In genomic region chr9:63281086-63281485, GRCm38 (mm10) we compare ENCODE assay signal across 26 mouse cellular contexts.
A peak's percentile ranks its signal among the peaks of the same experiment; 100 is the strongest.
DNase-seq lines count a peak whose midpoint lies in the region; TF ChIP-seq lines count a peak whose summit lies in the region.
"Had no signal": no experiment of that assay in that cellular context is flagged by ENCODE, and none has a peak within 500 bp of the region (broad histone marks: within the 10 kb centered on the region; RNA-seq: fewer than 3 reads in every experiment).

No protein-coding gene starts in this region.

- H3K9me3 ChIP-seq in CH12.LX (replicated peaks; ENCODE audit: low read length) = no peaks in the 10 kb centered on the region
- H3K9me3 ChIP-seq: embryonic facial prominence, embryonic 15.5 days; heart, embryonic 15.5 days; hindbrain, embryonic 15.5 days; liver, embryonic 12.5 days; midbrain, embryonic 15.5 days had no signal

- TF ChIP-seq RAD21 in CH12.LX (IDR thresholded peaks at IDR 0.05; ENCODE audit: low read depth, low read length) = no peak

- TF ChIP-seq CTCF in CH12.LX (conservative IDR thresholded peaks at IDR 0.05 in 1 of 2, IDR thresholded peaks at IDR 0.05 in 1 of 2; ENCODE audit: low read depth in 2 of 2, low read length in 2 of 2) = no peak

- no peaks in the 10 kb centered on the region for H3K79me2 ChIP-seq in CH12.LX (replicated peaks; ENCODE audit: control insufficient read depth, extremely low read depth, insufficient read depth, poor library complexity, severe bottlenecking)

- H3K36me3 ChIP-seq in CH12.LX (replicated peaks in 1 of 2; ENCODE audit: control insufficient read depth in 1 of 2, insufficient read depth in 1 of 2, low read length in 1 of 2) = peaks cover 0 to 36% of the 10 kb centered on the region in 2 experiments
- H3K36me3 ChIP-seq: hindbrain, embryonic 15.5 days; midbrain, embryonic 15.5 days had no signal

- no peak overlapping the region for H3K4me2 ChIP-seq in CH12.LX (ENCODE audit: insufficient read depth, low read depth, poor library complexity, severe bottlenecking)
- H3K4me2 ChIP-seq: embryonic facial prominence, embryonic 15.5 days; heart, embryonic 15.5 days; hindbrain, embryonic 15.5 days; limb, embryonic 12.5 days; liver, embryonic 12.5 days; lung, embryonic 14.5 days; midbrain, embryonic 15.5 days had no signal

- no peaks in the 10 kb centered on the region for H3K27me3 ChIP-seq in CH12.LX (replicated peaks)
- H3K27me3 ChIP-seq: embryonic facial prominence, embryonic 15.5 days; heart, embryonic 15.5 days; hindbrain, embryonic 15.5 days; limb, embryonic 12.5 days; liver, embryonic 12.5 days; midbrain, embryonic 15.5 days had no signal

- no peak overlapping the region for H3K27ac ChIP-seq in CH12.LX (ENCODE audit: insufficient read depth, low read depth)
- H3K27ac ChIP-seq: embryonic facial prominence, embryonic 15.5 days; forebrain, embryonic 10.5 days; gastrocnemius, adult 2 months; heart, adult 2 months; heart, embryonic 15.5 days; hindbrain, embryonic 15.5 days; limb, embryonic 12.5 days; liver, embryonic 12.5 days; midbrain, embryonic 15.5 days; stomach, postnatal 0 days had no signal

- in situ Hi-C loops in CH12.LX (cut with MboI; ENCODE audit: low pct_ligation_motif_present, low pct_unique_long_range_greater_than_20kb, low sequenced_read_pairs) = no loop called here

- peak; percentile 5 for DNase-seq in thymus, postnatal 0 days (ENCODE audit: low spot score)
- DNase-seq in thymus, postnatal 36 days = no peak
- peak; percentile 3 for DNase-seq in CH12.LX (ENCODE audit: extremely low read depth)
- peak; percentile 24 for DNase-seq in adrenal gland, postnatal 25 days
- no peak for DNase-seq in spleen, adult 18-20 months
- DNase-seq in cerebellum, adult 9-10 months = no peak
- DNase-seq in gastrocnemius, postnatal 25 days = no peak
- DNase-seq: cerebellum, adult 11 months; cerebellum, postnatal 25 days; embryo, embryonic 11 days; gastrocnemius, adult 2 months; heart, adult 2 months; heart, postnatal 4 days; kidney, postnatal 4 days; lung, embryonic 14.5 days; lung, postnatal 36 days; right cerebral cortex, postnatal 4 days; thymus, postnatal 25 days had no signal

- no peak overlapping the region for H3K4me3 ChIP-seq in CH12.LX (replicated peaks in 1 of 3; ENCODE audit: low read depth in 2 of 3, low read length in 2 of 3, poor library complexity in 1 of 3)
- H3K4me3 ChIP-seq: embryonic facial prominence, embryonic 15.5 days; forebrain, embryonic 10.5 days; gastrocnemius, adult 2 months; heart, adult 2 months; heart, embryonic 15.5 days; hindbrain, embryonic 15.5 days; limb, embryonic 12.5 days; liver, embryonic 12.5 days; midbrain, embryonic 15.5 days had no signal

- H3K4me1 ChIP-seq in CH12.LX (ENCODE audit: control insufficient read depth in 1 of 2, insufficient read depth in 2 of 2) = no peaks in the 10 kb centered on the region
- H3K4me1 ChIP-seq: embryonic facial prominence, embryonic 15.5 days; heart, embryonic 15.5 days; liver, embryonic 12.5 days had no signal

- dilution Hi-C loops in CH12.LX (cut with MboI; ENCODE audit: extremely low pct_ligation_motif_present, extremely low pct_unique_long_range_greater_than_20kb, low sequenced_read_pairs) = no loop called here

- TF ChIP-seq EP300 in CH12.LX (IDR thresholded peaks at IDR 0.05; ENCODE audit: low read length) = no peak

- TF ChIP-seq POLR2A in CH12.LX (IDR thresholded peaks at IDR 0.05; ENCODE audit: low read depth, low read length) = no peak

- H3K9ac ChIP-seq in CH12.LX (ENCODE audit: insufficient read depth, low read depth) = no peak overlapping the region
- H3K9ac ChIP-seq: embryonic facial prominence, embryonic 15.5 days; heart, embryonic 15.5 days; hindbrain, embryonic 15.5 days; limb, embryonic 12.5 days; liver, embryonic 12.5 days; lung, embryonic 14.5 days; midbrain, embryonic 15.5 days had no signal

TF ChIP-seq in CH12.LX, 34 proteins besides CTCF, POLR2A, EP300 and RAD21:
- TF ChIP-seq CHD2 (IDR thresholded peaks at IDR 0.05; ENCODE audit: low read length) (no peak), ELF1 (IDR thresholded peaks at IDR 0.05; ENCODE audit: low read depth, low read length) (no peak), IRF4 (IDR thresholded peaks at IDR 0.05; ENCODE audit: low read depth, low read length) (no peak), KAT2A (IDR thresholded peaks at IDR 0.05; ENCODE audit: insufficient replicate concordance, low read length) (no peak), NRF1 (IDR thresholded peaks at IDR 0.05; ENCODE audit: low read depth, low read length) (no peak), NELFE (IDR thresholded peaks at IDR 0.05; ENCODE audit: low read depth, low read length) (no peak), USF2 (conservative IDR thresholded peaks at IDR 0.05; ENCODE audit: low read depth, low read length) (no peak), ZC3H11A (IDR thresholded peaks at IDR 0.05; ENCODE audit: low read depth, low read length) (no peak), MAZ (IDR thresholded peaks at IDR 0.05; ENCODE audit: low read depth, low read length) (no peak), MAX (IDR thresholded peaks at IDR 0.05; ENCODE audit: low read length) (no peak), PAX5 (IDR thresholded peaks at IDR 0.05; ENCODE audit: low read length) (no peak), RCOR1 (conservative IDR thresholded peaks at IDR 0.05; ENCODE audit: low read depth, low read length) (no peak), ZKSCAN1 (IDR thresholded peaks at IDR 0.05; ENCODE audit: borderline replicate concordance, low read depth, low read length) (no peak), MAFK (IDR thresholded peaks at IDR 0.05; ENCODE audit: insufficient replicate concordance, low read length) (no peak), BHLHE40 (IDR thresholded peaks at IDR 0.05; ENCODE audit: low read depth, low read length) (no peak), SMC3 (IDR thresholded peaks at IDR 0.05; ENCODE audit: low read depth, low read length) (no peak)

Comparison
In these comparisons a context has a peak if more than half of its experiments do, and no peak if none do; other contexts are left out.
1. DNase-seq: peak in thymus, postnatal 0 days (single experiment), CH12.LX (single experiment) and adrenal gland, postnatal 25 days (single experiment); none in thymus, postnatal 36 days (0 of 2), spleen, adult 18-20 months (0 of 2), cerebellum, adult 9-10 months (single experiment) and gastrocnemius, postnatal 25 days (single experiment).